Mouse (Mus musculus) midbrain, postnatal 0 days (tissue): ENCODE measurements around the gene Hist1h2ai. TPM values are rescaled to one million over a fixed set of nuclear protein-coding genes. Genes with fewer than 3 reads are reported as not detected.
"Not testable (repeated sequence)": the region's sequence is repeated elsewhere in the genome, so short reads cannot be mapped to it uniquely, and the experiment has no call there.

ENCODE experiments used
- ATAC-seq: fragments of 200-750 bp; cut with Nextera tagmentation; 2 replicates; pipeline ENCODE4 v1.8.0; 2017; ENCODE audit warnings: moderate number of reproducible peaks, mild to moderate bottlenecking, moderate TSS enrichment, moderate library complexity; ENCODE audit not compliant: low FRiP score
- DNase-seq: peaks from one replicate; pipeline ENCODE4 v3.0.0-alpha.2; 2015; ENCODE audit warnings: low spot score
- H3K27ac ChIP-seq: fragments of 300-500 bp; sonication (generic); 2 replicates; pipeline ENCODE4 v1.5.1; 2014; ENCODE audit warnings: low read depth, mild to moderate bottlenecking, low read length, mixed read lengths
- H3K27me3 ChIP-seq: fragments of 300-500 bp; sonication (generic); 2 replicates; pipeline ENCODE4 v1.6.1; 2014; ENCODE audit warnings: low read length, control low read depth, mixed read lengths; ENCODE audit not compliant: insufficient read depth
- H3K36me3 ChIP-seq: fragments of 300-500 bp; sonication (generic); 2 replicates; pipeline ENCODE4 v1.6.1; 2014; ENCODE audit warnings: low read length, control low read depth, mixed read lengths; ENCODE audit not compliant: insufficient read depth
- H3K4me1 ChIP-seq: fragments of 300-500 bp; sonication (generic); 2 replicates; pipeline ENCODE4 v1.6.1; 2014; ENCODE audit warnings: mild to moderate bottlenecking, control low read depth, antibody characterized with exemption, low read length, mixed read lengths; ENCODE audit not compliant: insufficient read depth
- H3K4me2 ChIP-seq: fragments of 300-500 bp; sonication (generic); 2 replicates; pipeline ENCODE4 v1.6.1; 2014; ENCODE audit warnings: low read depth, mild to moderate bottlenecking, low read length, mixed read lengths; ENCODE audit not compliant: poor library complexity, severe bottlenecking
- H3K4me3 ChIP-seq: fragments of 300-500 bp; sonication (generic); 2 replicates; pipeline ENCODE4 v1.5.1; 2014; ENCODE audit warnings: low read depth, mild to moderate bottlenecking, low read length, moderate library complexity
- H3K9ac ChIP-seq: fragments of 300-500 bp; sonication (generic); replicated peaks from 2 replicates; pipeline ENCODE4 v1.6.1; 2014; ENCODE audit warnings: mild to moderate bottlenecking, low read length, moderate library complexity, mixed read lengths; ENCODE audit not compliant: poor library complexity, severe bottlenecking
- H3K9me3 ChIP-seq: fragments of 300-500 bp; sonication (generic); 2 replicates; pipeline ENCODE4 v1.6.1; 2016; ENCODE audit warnings: low read length, control low read depth
- CTCF ChIP-seq: IDR thresholded peaks from 2 replicates; pipeline ENCODE4 v1.5.1; 2016; ENCODE audit warnings: antibody characterized with exemption, mild to moderate bottlenecking
- WGBS: fragments of 180-500 bp; shearing (Covaris S2); extraction: QIAGEN DNeasy Blood & Tissue Kit; methylation state at CpG from one replicate; pipeline ENCODE4 v1.1.7; 2014; 5-methylcytosine and 5-hydroxymethylcytosine counted together
- polyA plus RNA-seq: library from polyadenylated mRNA; unstranded; fragments of >200 nt; fragmentation: Nextera tagmentation; extraction: Ambion mirVana; gene quantifications from 2 replicates; pipeline ENCODE4 v1.2.1, GENCODE M21; 2015
- total RNA-seq: library from RNA; depleted of rRNA; stranded (reverse); fragments of >200 nt; gene quantifications from 2 replicates; pipeline ENCODE4 v1.2.3, GENCODE M21; 2014

The Hist1h2ai gene
- total and polyA plus RNA-seq, 2 experiments from 2014 or later = 3.2 to 398 TPM

GRCm38 (mm10) chr13:21718381-21719080, 2.3 kb downstream of the Hist1h2ai start:
- Histone ChIP-seq H3K27me3 (no peaks in the 10 kb centered on the region), H3K27ac (no peak overlapping the region), H3K4me3 (peak overlapping the region; percentile 38), H3K36me3 (no peaks in the 10 kb centered on the region), H3K9me3 (no peaks in the 10 kb centered on the region), H3K4me2 (peak overlapping the region; percentile 54), H3K4me1 (peaks cover 2% of the 10 kb centered on the region), H3K9ac (no peak overlapping the region; the same call in 1 of the 2 replicates)
- DNase-seq (no peak), ATAC-seq (no peak)
- TF ChIP-seq CTCF = no peak
- WGBS = 63% methylated on average over 4 of the region's 4 CpGs

- not testable (repeated sequence) for H3K27me3 ChIP-seq, H3K27ac ChIP-seq, H3K9me3 ChIP-seq, H3K36me3 ChIP-seq, H3K9ac ChIP-seq, DNase-seq, H3K4me1 ChIP-seq
- Histone ChIP-seq H3K4me2 (peak overlapping the region; percentile 57), H3K4me3 (peak overlapping the region; percentile 39)
- 1% methylated on average over 15 of the region's 44 CpGs for WGBS
- ATAC-seq = 0 out of 2 replicates have a peak, but pooled peaks have one; percentile 2
- 0 out of 2 replicates have a peak, but pooled peaks have one; percentile 4 for TF ChIP-seq CTCF
Observed at GRCm38 (mm10) chr13:21721107-21721756, 5.0 kb downstream of the Hist1h2ai start.

- H3K9ac ChIP-seq, H3K9me3 ChIP-seq, H3K27ac ChIP-seq, H3K27me3 ChIP-seq, H3K36me3 ChIP-seq, H3K4me1 ChIP-seq: not testable (repeated sequence)
- H3K4me3 ChIP-seq = peak within 1 kb of the TSS; percentile 39
- DNase-seq = peak; percentile 96
- ATAC-seq = peak; percentile 96
- peak within 1 kb of the TSS; percentile 57 for H3K4me2 ChIP-seq
- under 1% methylated on average over 37 of the region's 37 CpGs for WGBS
Observed at GRCm38 (mm10) chr13:21721757-21722372, 5.6 kb downstream of the Hist1h2ai start, which contains the start of gene Hist1h2bm. Gene Hist1h2bm, plus strand, starts transcription at chr13:21722044.

- WGBS = 2% methylated on average over 10 of the region's 11 CpGs
- peak; percentile 51 for DNase-seq
Observed at GRCm38 (mm10) chr13:21722373-21722925, 6.2 kb downstream of the Hist1h2ai start.

GRCm38 (mm10) chr13:21722993-21723836, 7.0 kb downstream of the Hist1h2ai start:
- Histone ChIP-seq H3K4me1 (no peaks in the 10 kb centered on the region; the same call in 1 of the 2 replicates), H3K4me3 (no peak overlapping the region), H3K9ac (no peak overlapping the region), H3K27me3 (no peaks in the 10 kb centered on the region), H3K27ac (no peak overlapping the region), H3K4me2 (no peak overlapping the region), H3K9me3 (no peaks in the 10 kb centered on the region), H3K36me3 (no peaks in the 10 kb centered on the region)
- 37% methylated on average over 5 of the region's 5 CpGs for WGBS
- TF ChIP-seq CTCF = peak; percentile 22
- DNase-seq (no peak), ATAC-seq (no peak)

More at GRCm38 (mm10) chr13:21722373-21722925, 6.2 kb downstream of the Hist1h2ai start:
- no peaks in the 10 kb centered on the region for H3K27me3 ChIP-seq
- no peak for TF ChIP-seq CTCF
- H3K4me2 ChIP-seq = peak overlapping the region; percentile 50
- peak overlapping the region; percentile 39 for H3K4me3 ChIP-seq
- no peaks in the 10 kb centered on the region for H3K9me3 ChIP-seq
- no peak overlapping the region for H3K27ac ChIP-seq
- no peaks in the 10 kb centered on the region for H3K36me3 ChIP-seq
- ATAC-seq = peak; percentile 69
- no peak overlapping the region for H3K9ac ChIP-seq
- no peaks in the 10 kb centered on the region; the same call in 1 of the 2 replicates for H3K4me1 ChIP-seq
